29 mouse cellular contexts compared by ENCODE assay signal in the genomic region with DNA sequence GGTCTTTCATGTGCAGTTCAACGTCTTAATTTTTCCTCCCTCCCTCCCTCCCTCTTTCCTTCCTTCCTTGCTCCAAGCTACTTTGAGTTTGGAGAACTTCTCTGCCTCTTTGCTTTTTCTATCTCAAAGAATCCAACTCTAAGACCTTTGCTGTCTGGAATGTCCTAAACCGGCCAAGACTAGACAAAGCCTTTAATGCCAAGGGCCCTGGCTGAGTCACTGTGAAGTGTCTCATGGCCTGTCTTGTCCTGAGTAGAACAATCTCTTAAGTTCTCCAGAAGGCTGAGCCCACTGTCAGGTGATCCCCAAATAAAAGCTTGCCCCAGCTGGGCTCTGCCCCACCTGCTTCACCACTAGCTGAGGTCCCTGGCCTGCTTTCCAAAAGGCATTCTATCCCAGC. TPM values are rescaled to one million over a fixed set of nuclear protein-coding genes. Genes with fewer than 3 reads are reported as not detected.
DNase-seq lines count a peak whose midpoint lies in the region; ATAC-seq and TF ChIP-seq lines count a peak whose summit lies in the region.
"Had no signal": no experiment of that assay in that cellular context is flagged by ENCODE, and none has a peak within 500 bp of the region (broad histone marks: within the 10 kb centered on the region; RNA-seq: fewer than 3 reads in every experiment).

No protein-coding gene starts in this region.

- no peak overlapping the region for H3K4me2 ChIP-seq in midbrain, embryonic 11.5 days
- no peak overlapping the region for H3K4me2 ChIP-seq in midbrain, embryonic 14.5 days (ENCODE audit: low read length)
- H3K4me2 ChIP-seq in hindbrain, postnatal 0 days (ENCODE audit: low read depth, low read length), result no peak overlapping the region
- H3K4me2 ChIP-seq: embryonic facial prominence, embryonic 12.5 days; embryonic facial prominence, embryonic 15.5 days; heart, embryonic 13.5 days; hindbrain, embryonic 14.5 days had no signal

- H3K27me3 ChIP-seq in midbrain, embryonic 11.5 days (ENCODE audit: control insufficient read depth, insufficient read depth, low read length), result no peaks in the 10 kb centered on the region
- no peaks in the 10 kb centered on the region for H3K27me3 ChIP-seq in midbrain, embryonic 14.5 days (ENCODE audit: control insufficient read depth, insufficient read depth, low read length)
- H3K27me3 ChIP-seq in hindbrain, postnatal 0 days (ENCODE audit: insufficient read depth, low read length), result no peaks in the 10 kb centered on the region
- H3K27me3 ChIP-seq: embryonic facial prominence, embryonic 15.5 days; Patski had no signal

- peak; percentile 78 for DNase-seq in midbrain, embryonic 11.5 days (ENCODE audit: low spot score, missing footprints)
- no peak for DNase-seq in midbrain, embryonic 14.5 days
- DNase-seq in ES-CJ7 (ENCODE audit: low read depth, low spot score) (peak; percentile 53), R1 (ENCODE audit: low read depth, low spot score) (peak; percentile 64)
- DNase-seq in hindbrain, postnatal 0 days (ENCODE audit: low spot score), result no peak
- DNase-seq in left cerebral cortex, postnatal 4 days, result no peak
- DNase-seq: adrenal gland, postnatal 14 days; cerebellum, adult 11 months; cerebellum, adult 2 months; cerebellum, adult 9-11 months; cerebellum, postnatal 25 days; forebrain, postnatal 0 days; gastrocnemius, postnatal 36 days; heart, adult 2 months; heart, postnatal 14 days; heart, postnatal 4 days had no signal

- H3K27ac ChIP-seq in midbrain, embryonic 11.5 days (ENCODE audit: low read depth, low read length), result no peak overlapping the region
- H3K27ac ChIP-seq in midbrain, embryonic 14.5 days (replicated peaks; ENCODE audit: low read depth, low read length), result no peak overlapping the region
- no peak overlapping the region for H3K27ac ChIP-seq in hindbrain, postnatal 0 days
- H3K27ac ChIP-seq: embryonic facial prominence, embryonic 12.5 days; embryonic facial prominence, embryonic 15.5 days; heart, adult 2 months; heart, embryonic 10.5 days; heart, embryonic 13.5 days; hindbrain, embryonic 14.5 days had no signal

- ATAC-seq in midbrain, embryonic 11.5 days (ENCODE audit: low FRiP score), result no peak
- ATAC-seq in midbrain, embryonic 14.5 days (ENCODE audit: low FRiP score, low TSS enrichment), result no peak
- ATAC-seq in hindbrain, postnatal 0 days, result no peak
- ATAC-seq: activated CD4-positive, CD25-positive, alpha-beta regulatory T cell, adult 4 months; forebrain, embryonic 14.5 days; forebrain, postnatal 0 days; intestine, postnatal 0 days; Patski had no signal

- TF ChIP-seq CTCF in hindbrain, postnatal 0 days (IDR thresholded peaks at IDR 0.05; ENCODE audit: low read depth), result no peak

- H3K4me1 ChIP-seq in midbrain, embryonic 11.5 days (ENCODE audit: control insufficient read depth, insufficient read depth, low read length), result no peaks in the 10 kb centered on the region
- H3K4me1 ChIP-seq in midbrain, embryonic 14.5 days (ENCODE audit: control insufficient read depth, insufficient read depth, low read length), result 0 out of 2 replicates have a peak, but pooled peaks cover 3% of the 10 kb centered on the region
- no peaks in the 10 kb centered on the region for H3K4me1 ChIP-seq in hindbrain, postnatal 0 days (ENCODE audit: insufficient read depth, low read length)
- H3K4me1 ChIP-seq: embryonic facial prominence, embryonic 12.5 days; embryonic facial prominence, embryonic 15.5 days; heart, embryonic 10.5 days; heart, embryonic 13.5 days had no signal

- H3K36me3 ChIP-seq in midbrain, embryonic 11.5 days (ENCODE audit: control insufficient read depth, insufficient read depth, low read length), result no peaks in the 10 kb centered on the region
- H3K36me3 ChIP-seq in midbrain, embryonic 14.5 days (ENCODE audit: control insufficient read depth, insufficient read depth, low read length), result no peaks in the 10 kb centered on the region
- no peaks in the 10 kb centered on the region for H3K36me3 ChIP-seq in hindbrain, postnatal 0 days (ENCODE audit: insufficient read depth, low read length)
- H3K36me3 ChIP-seq: embryonic facial prominence, embryonic 12.5 days; embryonic facial prominence, embryonic 15.5 days; heart, embryonic 10.5 days; heart, embryonic 13.5 days had no signal

- intact Hi-C loops in left cerebral cortex, postnatal 4 days (cut with DNase I), result loop anchor here (5.0 to 10.0 kb wide), 4 partner anchors 93 to 255 kb away; no protein-coding TSS in a partner anchor

- H3K9me3 ChIP-seq in midbrain, embryonic 11.5 days (ENCODE audit: control insufficient read depth, low read length), result no peaks in the 10 kb centered on the region
- H3K9me3 ChIP-seq in midbrain, embryonic 14.5 days (ENCODE audit: control insufficient read depth, low read length), result no peaks in the 10 kb centered on the region
- no peaks in the 10 kb centered on the region for H3K9me3 ChIP-seq in hindbrain, postnatal 0 days (ENCODE audit: low read length)
- H3K9me3 ChIP-seq: embryonic facial prominence, embryonic 12.5 days; embryonic facial prominence, embryonic 15.5 days; heart, embryonic 10.5 days; heart, embryonic 13.5 days had no signal

- WGBS in midbrain, embryonic 11.5 days, result 78% methylated on average over 2 of the region's 2 CpGs
- 79% methylated on average over 2 of the region's 2 CpGs for WGBS in midbrain, embryonic 14.5 days
- 81% methylated on average over 2 of the region's 2 CpGs for WGBS in hindbrain, postnatal 0 days

- H3K4me3 ChIP-seq in midbrain, embryonic 11.5 days (ENCODE audit: low read depth, low read length), result no peak overlapping the region
- no peak overlapping the region for H3K4me3 ChIP-seq in midbrain, embryonic 14.5 days (replicated peaks; ENCODE audit: low read depth, low read length)
- no peak overlapping the region for H3K4me3 ChIP-seq in hindbrain, postnatal 0 days (ENCODE audit: low read length)
- H3K4me3 ChIP-seq: embryonic facial prominence, embryonic 12.5 days; embryonic facial prominence, embryonic 15.5 days; heart, adult 2 months; heart, embryonic 10.5 days; heart, embryonic 13.5 days had no signal

- H3K9ac ChIP-seq in midbrain, embryonic 11.5 days (ENCODE audit: low read length), result no peak overlapping the region
- no peak overlapping the region for H3K9ac ChIP-seq in midbrain, embryonic 14.5 days (replicated peaks; ENCODE audit: low read length)
- no peak overlapping the region for H3K9ac ChIP-seq in hindbrain, postnatal 0 days (replicated peaks; ENCODE audit: low read length)
- H3K9ac ChIP-seq: embryonic facial prominence, embryonic 12.5 days; embryonic facial prominence, embryonic 15.5 days; forebrain, postnatal 0 days; heart, embryonic 13.5 days; hindbrain, embryonic 14.5 days had no signal

RNA-seq across cellular contexts. Expression of a gene that starts 22.6 kb away (rescaled TPM):
- 0.81 and 0.96 TPM in 2 replicates for polyA plus RNA-seq in midbrain, embryonic 11.5 days (2014; fragmentation: Nextera tagmentation; extraction: Ambion mirVana)
- 0.83 and 0.94 TPM in 2 replicates for polyA plus RNA-seq in midbrain, embryonic 14.5 days (2014; fragmentation: Nextera tagmentation; extraction: Ambion mirVana)
- total RNA-seq in hindbrain, postnatal 0 days (2014; rRNA removed), result 0.26 and 1.5 TPM in 2 replicates
- polyA plus RNA-seq in hindbrain, postnatal 0 days (2015; fragmentation: Nextera tagmentation; extraction: Ambion mirVana), result 0.82 and 0.93 TPM in 2 replicates
- total RNA-seq in left cerebral cortex, postnatal 4 days (2021), result under 1 TPM in 1 of 2 experiments, not detected in 1; 0.10 TPM
- total RNA-seq: adrenal gland, postnatal 14 days; common myeloid progenitor, adult 5-6 weeks; gastrocnemius, adult 8-10 months; gastrocnemius, postnatal 36 days; granulocyte monocyte progenitor cell, adult 5-6 weeks; heart, postnatal 14 days; heart, postnatal 4 days had no signal
- polyA plus RNA-seq: activated CD4-positive, CD25-positive, alpha-beta regulatory T cell, adult 4 months; heart, embryonic 16.5 days; Patski had no signal

RNA-seq across cellular contexts. Expression of a gene that starts 34.9 kb away (rescaled TPM):
- polyA plus RNA-seq in midbrain, embryonic 11.5 days (2014; fragmentation: Nextera tagmentation; extraction: Ambion mirVana), result 1.5 TPM in 2 replicates
- polyA plus RNA-seq in midbrain, embryonic 14.5 days (2014; fragmentation: Nextera tagmentation; extraction: Ambion mirVana), result 3.0 and 3.9 TPM in 2 replicates
- total RNA-seq in hindbrain, postnatal 0 days (2014; rRNA removed), result 6.9 and 8.9 TPM in 2 replicates
- polyA plus RNA-seq in hindbrain, postnatal 0 days (2015; fragmentation: Nextera tagmentation; extraction: Ambion mirVana), result 3.1 and 3.3 TPM in 2 replicates
- 1 to 10 TPM; 1.4 to 1.7 TPM for total RNA-seq in left cerebral cortex, postnatal 4 days (2021)
- total RNA-seq: common myeloid progenitor, adult 5-6 weeks; granulocyte monocyte progenitor cell, adult 5-6 weeks had no signal
- polyA plus RNA-seq: activated CD4-positive, CD25-positive, alpha-beta regulatory T cell, adult 4 months; Patski had no signal

RNA-seq across cellular contexts. Expression of a gene that starts 55.4 kb away (rescaled TPM):
- polyA plus RNA-seq in midbrain, embryonic 11.5 days (2014; fragmentation: Nextera tagmentation; extraction: Ambion mirVana), result 0.08 and 0.12 TPM in 2 replicates
- 0.13 TPM in 1 of 2 replicates, not detected in the other for polyA plus RNA-seq in midbrain, embryonic 14.5 days (2014; fragmentation: Nextera tagmentation; extraction: Ambion mirVana)
- not detected in 2 replicates for total RNA-seq in hindbrain, postnatal 0 days (2014; rRNA removed)
- polyA plus RNA-seq in hindbrain, postnatal 0 days (2015; fragmentation: Nextera tagmentation; extraction: Ambion mirVana), result 0.09 and 0.11 TPM in 2 replicates
- total RNA-seq in left cerebral cortex, postnatal 4 days (2021), result not detected
- total RNA-seq: common myeloid progenitor, adult 5-6 weeks; forebrain, postnatal 0 days; gastrocnemius, postnatal 36 days; granulocyte monocyte progenitor cell, adult 5-6 weeks had no signal
- polyA plus RNA-seq: activated CD4-positive, CD25-positive, alpha-beta regulatory T cell, adult 4 months; embryonic facial prominence, embryonic 12.5 days; forebrain, embryonic 14.5 days; forebrain, postnatal 0 days; heart, embryonic 13.5 days; hindbrain, embryonic 14.5 days; Patski had no signal

Comparison
In these comparisons a context has a peak if more than half of its experiments do, and no peak if none do; other contexts are left out.
1. DNase-seq: peak in midbrain, embryonic 11.5 days (single experiment), ES-CJ7 (single experiment) and R1 (single experiment); none in midbrain, embryonic 14.5 days (single experiment), hindbrain, postnatal 0 days (single experiment) and left cerebral cortex, postnatal 4 days (single experiment).